Mouse (Mus musculus): Measurements from ENCODE around the gene Capns1. TPM values are rescaled to one million over a fixed set of nuclear protein-coding genes. Genes with fewer than 3 reads are reported as not detected.

The Capns1 gene
- polyA plus RNA-seq, 1 experiment from 2014 or later, result 94.5 TPM

DNA sequence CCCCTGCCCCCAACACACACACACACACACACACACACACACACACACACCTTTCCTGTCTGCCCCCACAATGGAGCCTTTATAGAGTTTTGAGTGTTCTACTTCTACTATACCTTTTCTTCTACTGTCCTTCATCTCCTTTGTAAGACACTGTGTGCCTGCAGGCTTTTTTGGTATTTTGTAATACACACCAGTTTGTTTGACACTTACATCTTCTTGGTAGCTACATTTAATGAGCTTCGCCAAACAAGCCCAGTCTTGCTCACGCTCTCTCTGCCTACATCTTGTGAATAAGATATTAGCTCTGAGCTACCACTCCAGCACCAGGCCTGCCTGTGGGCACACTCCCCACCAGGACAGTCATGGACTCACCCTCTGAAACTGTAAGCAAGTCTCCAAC lies 33.9 kb downstream of the Capns1 start:
- DNase-seq (ENCODE audit: low spot score) (no peak), ATAC-seq (ENCODE audit: low FRiP score, low TSS enrichment) (no peak)
- H3K27me3 ChIP-seq (ENCODE audit: control insufficient read depth, insufficient read depth, low read length), result no peaks in the 10 kb centered on the region
- 99% methylated on average over 2 of the region's 2 CpGs for WGBS
- H3K9ac ChIP-seq (ENCODE audit: low read length), result no peak overlapping the region
- H3K9me3 ChIP-seq (ENCODE audit: control insufficient read depth, low read length), result peaks cover 10% of the 10 kb centered on the region; the same call in 1 of the 2 replicates
- peaks cover 31% of the 10 kb centered on the region for H3K36me3 ChIP-seq (ENCODE audit: control insufficient read depth, insufficient read depth, low read length)
- H3K27ac ChIP-seq (replicated peaks), result no peak overlapping the region
- no peak overlapping the region for H3K4me2 ChIP-seq (replicated peaks; ENCODE audit: low read depth)
- TF ChIP-seq EP300 (optimal IDR thresholded peaks at IDR 0.05) (no peak), CTCF (IDR thresholded peaks at IDR 0.05; ENCODE audit: low read depth) (no peak)
- no peak overlapping the region for H3K4me3 ChIP-seq (ENCODE audit: low read depth, low read length)
- H3K4me1 ChIP-seq (replicated peaks; ENCODE audit: control insufficient read depth, insufficient read depth), result no peaks in the 10 kb centered on the region

DNA sequence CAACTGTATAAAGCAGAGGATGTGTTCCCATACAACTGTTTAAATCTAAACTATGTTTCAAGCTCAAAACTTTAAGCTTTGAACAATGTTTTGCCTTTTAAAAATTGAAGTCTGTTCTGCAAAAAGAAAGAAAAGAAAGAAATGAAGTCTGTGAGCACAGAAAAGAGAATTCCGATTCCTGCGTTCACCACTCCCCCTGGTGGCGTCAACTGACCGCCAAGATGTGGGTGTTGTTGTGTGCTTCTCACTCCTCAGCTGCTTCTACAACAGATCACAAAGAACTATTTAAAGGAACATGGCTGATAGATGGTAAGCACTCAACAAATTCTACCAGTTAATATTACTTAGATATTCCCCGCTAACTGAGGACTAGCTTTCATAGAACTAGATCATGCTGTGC lies 35.5 kb downstream of the Capns1 start:
- H3K27ac ChIP-seq (replicated peaks), result no peak overlapping the region
- H3K4me3 ChIP-seq (ENCODE audit: low read depth, low read length), result no peak overlapping the region
- WGBS, result 96% methylated on average over 5 of the region's 5 CpGs
- no peaks in the 10 kb centered on the region for H3K4me1 ChIP-seq (replicated peaks; ENCODE audit: control insufficient read depth, insufficient read depth)
- no peak for ATAC-seq (ENCODE audit: low FRiP score, low TSS enrichment)
- H3K27me3 ChIP-seq (ENCODE audit: control insufficient read depth, insufficient read depth, low read length), result no peaks in the 10 kb centered on the region
- H3K9me3 ChIP-seq (ENCODE audit: control insufficient read depth, low read length), result peaks cover 10% of the 10 kb centered on the region; the same call in 1 of the 2 replicates
- DNase-seq (ENCODE audit: low spot score), result no peak
- TF ChIP-seq EP300 (optimal IDR thresholded peaks at IDR 0.05) (no peak), CTCF (IDR thresholded peaks at IDR 0.05; ENCODE audit: low read depth) (peak; percentile 8; the same call in 1 of the 2 replicates)
- H3K9ac ChIP-seq (ENCODE audit: low read length), result no peak overlapping the region
- H3K36me3 ChIP-seq (ENCODE audit: control insufficient read depth, insufficient read depth, low read length), result peaks cover 42% of the 10 kb centered on the region
- H3K4me2 ChIP-seq (replicated peaks; ENCODE audit: low read depth), result no peak overlapping the region

DNA sequence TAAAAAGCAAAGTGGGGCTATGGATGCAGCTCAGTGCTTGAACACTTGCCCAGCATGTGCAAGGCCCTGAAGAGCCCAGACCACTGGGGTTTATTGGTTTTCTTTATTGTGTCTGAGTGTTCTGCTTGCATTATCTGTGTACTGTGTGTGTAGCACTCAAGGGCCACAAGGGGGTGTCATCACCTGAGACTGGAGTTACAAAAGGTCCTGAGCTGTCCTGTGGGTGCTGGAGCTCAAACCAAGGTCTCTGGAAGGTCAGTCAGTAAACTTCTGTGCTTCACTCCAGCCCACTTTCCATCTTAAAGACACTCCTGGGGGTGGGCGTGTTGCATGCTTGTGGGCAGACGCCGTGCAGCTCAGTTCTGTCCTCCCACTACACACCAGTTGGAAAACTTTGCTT lies 43.1 kb downstream of the Capns1 start:
- 100% methylated on average over 3 of the region's 3 CpGs for WGBS
- H3K36me3 ChIP-seq (ENCODE audit: control insufficient read depth, insufficient read depth, low read length), result peaks cover 16% of the 10 kb centered on the region
- ATAC-seq (ENCODE audit: low FRiP score, low TSS enrichment) (no peak), DNase-seq (ENCODE audit: low spot score) (no peak)
- no peak overlapping the region for H3K27ac ChIP-seq (replicated peaks)
- H3K9me3 ChIP-seq (ENCODE audit: control insufficient read depth, low read length), result peaks cover 19% of the 10 kb centered on the region
- no peak for TF ChIP-seq CTCF (IDR thresholded peaks at IDR 0.05; ENCODE audit: low read depth)
- TF ChIP-seq EP300 (optimal IDR thresholded peaks at IDR 0.05), result no peak
- no peaks in the 10 kb centered on the region for H3K4me1 ChIP-seq (replicated peaks; ENCODE audit: control insufficient read depth, insufficient read depth)
- H3K27me3 ChIP-seq (ENCODE audit: control insufficient read depth, insufficient read depth, low read length), result no peaks in the 10 kb centered on the region
- H3K9ac ChIP-seq (ENCODE audit: low read length), result no peak overlapping the region
- no peak overlapping the region for H3K4me2 ChIP-seq (replicated peaks; ENCODE audit: low read depth)
- no peak overlapping the region for H3K4me3 ChIP-seq (ENCODE audit: low read depth, low read length)

DNA sequence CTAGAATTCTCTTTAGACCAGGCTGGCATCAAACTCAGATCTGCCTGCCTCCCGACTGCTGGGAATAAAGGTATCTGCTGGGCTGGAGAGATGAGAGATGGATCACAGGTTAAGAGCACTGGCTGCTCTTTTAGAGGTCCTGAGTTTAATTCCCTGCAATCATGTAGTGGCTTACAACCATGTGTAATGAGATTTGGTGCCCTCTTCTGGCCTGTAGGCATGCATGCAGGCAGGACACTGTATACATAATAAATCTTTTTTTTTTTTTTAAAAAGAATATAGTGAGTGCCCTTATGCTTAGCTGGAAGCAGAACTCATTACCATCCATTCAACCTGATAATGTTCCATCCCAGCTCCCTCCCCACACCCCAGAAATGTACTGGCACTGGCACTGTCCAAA lies 44.6 kb downstream of the Capns1 start:
- Histone ChIP-seq H3K4me2 (replicated peaks; ENCODE audit: low read depth) (no peak overlapping the region), H3K27me3 (ENCODE audit: control insufficient read depth, insufficient read depth, low read length) (no peaks in the 10 kb centered on the region), H3K4me1 (replicated peaks; ENCODE audit: control insufficient read depth, insufficient read depth) (no peaks in the 10 kb centered on the region), H3K4me3 (ENCODE audit: low read depth, low read length) (no peak overlapping the region), H3K27ac (replicated peaks) (no peak overlapping the region), H3K36me3 (ENCODE audit: control insufficient read depth, insufficient read depth, low read length) (peaks cover 6% of the 10 kb centered on the region), H3K9me3 (ENCODE audit: control insufficient read depth, low read length) (peaks cover 20% of the 10 kb centered on the region), H3K9ac (ENCODE audit: low read length) (no peak overlapping the region)
- DNase-seq (ENCODE audit: low spot score) (no peak), ATAC-seq (ENCODE audit: low FRiP score, low TSS enrichment) (no peak)
- 96% methylated on average over 1 of the region's 1 CpGs for WGBS
- 0 out of 2 replicates have a peak, but pooled peaks have one; percentile 11 for TF ChIP-seq CTCF (IDR thresholded peaks at IDR 0.05; ENCODE audit: low read depth)
- TF ChIP-seq EP300 (optimal IDR thresholded peaks at IDR 0.05), result no peak

DNA sequence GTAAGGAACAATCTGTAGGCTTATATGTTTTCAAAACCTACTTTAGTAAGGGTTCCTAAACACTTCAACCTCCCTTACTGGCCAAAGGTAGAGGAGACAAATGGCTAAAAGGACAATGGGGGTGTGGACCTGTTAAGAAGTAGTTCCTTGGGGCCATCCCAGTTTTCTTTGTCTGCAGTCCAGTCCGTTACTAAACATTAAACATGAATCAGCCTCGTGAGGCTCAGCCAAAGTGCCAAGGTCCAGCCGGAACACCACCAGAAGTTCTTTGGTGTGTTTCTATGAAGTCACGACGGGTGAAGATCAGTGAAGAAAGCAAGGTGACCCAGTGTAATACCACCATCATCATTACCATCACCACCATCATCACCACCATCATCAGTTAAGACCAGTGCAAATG lies 51.6 kb downstream of the Capns1 start:
- ATAC-seq (ENCODE audit: low FRiP score, low TSS enrichment), result no peak

DNA sequence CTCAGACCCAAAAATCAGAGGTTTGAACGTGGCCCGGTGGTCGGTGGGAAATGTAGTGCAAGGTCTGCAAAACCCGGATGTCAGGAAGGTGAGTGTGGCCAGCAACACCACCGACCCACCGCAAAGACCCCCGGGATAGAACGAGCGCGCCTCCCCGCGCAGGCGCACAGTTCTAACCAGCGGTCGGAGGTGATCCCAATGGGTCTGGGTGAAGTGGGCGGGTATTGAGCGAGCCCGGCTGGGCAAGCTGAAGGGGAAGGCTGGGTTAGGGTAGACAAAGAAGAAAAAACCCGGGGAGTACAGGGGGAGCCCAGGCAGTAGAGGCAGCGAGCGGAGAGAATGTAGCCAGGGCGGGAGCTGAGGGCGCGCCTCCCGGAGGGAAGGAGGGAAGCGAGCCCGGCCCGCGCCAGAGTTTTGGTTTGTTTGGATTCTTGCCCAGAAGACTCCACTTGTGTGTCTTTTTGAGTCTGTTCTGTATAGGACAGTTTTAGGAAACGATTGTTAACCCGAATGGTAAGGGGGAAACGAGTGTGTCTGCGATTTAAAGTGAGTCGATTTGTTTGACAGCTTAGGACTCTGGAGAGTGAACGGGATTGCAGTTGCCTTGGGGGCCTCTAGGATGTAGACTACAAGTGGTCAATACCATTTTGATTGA lies 54.9 kb downstream of the Capns1 start:
- H3K9ac ChIP-seq (ENCODE audit: low read length), result peak overlapping the region; percentile 59
- WGBS, result 3% methylated on average over 35 of the region's 35 CpGs
- H3K4me2 ChIP-seq (replicated peaks; ENCODE audit: low read depth), result peak overlapping the region; percentile 67
- peak; percentile 71 for DNase-seq (ENCODE audit: low spot score)
- 0 out of 2 replicates have a peak, but pooled peaks have one; percentile 3 for TF ChIP-seq CTCF (IDR thresholded peaks at IDR 0.05; ENCODE audit: low read depth)
- TF ChIP-seq EP300 (optimal IDR thresholded peaks at IDR 0.05), result no peak
- ATAC-seq (ENCODE audit: low FRiP score, low TSS enrichment), result peak; percentile 87
- H3K36me3 ChIP-seq (ENCODE audit: control insufficient read depth, insufficient read depth, low read length), result no peaks in the 10 kb centered on the region
- no peaks in the 10 kb centered on the region for H3K4me1 ChIP-seq (replicated peaks; ENCODE audit: control insufficient read depth, insufficient read depth)
- no peaks in the 10 kb centered on the region for H3K27me3 ChIP-seq (ENCODE audit: control insufficient read depth, insufficient read depth, low read length)
- H3K27ac ChIP-seq (replicated peaks), result peak overlapping the region; percentile 49
- H3K4me3 ChIP-seq (ENCODE audit: low read depth, low read length), result peak overlapping the region; percentile 51
- no peaks in the 10 kb centered on the region for H3K9me3 ChIP-seq (ENCODE audit: control insufficient read depth, low read length)

More for the DNA sequence above, 51.6 kb downstream of the Capns1 start:
- 96% methylated on average over 5 of the region's 5 CpGs for WGBS
- no peaks in the 10 kb centered on the region for H3K4me1 ChIP-seq (replicated peaks; ENCODE audit: control insufficient read depth, insufficient read depth)
- H3K36me3 ChIP-seq (ENCODE audit: control insufficient read depth, insufficient read depth, low read length), result no peaks in the 10 kb centered on the region
- H3K4me2 ChIP-seq (replicated peaks; ENCODE audit: low read depth), result no peak overlapping the region
- H3K9ac ChIP-seq (ENCODE audit: low read length), result no peak overlapping the region
- no peak overlapping the region for H3K4me3 ChIP-seq (ENCODE audit: low read depth, low read length)
- H3K9me3 ChIP-seq (ENCODE audit: control insufficient read depth, low read length), result peaks cover 8% of the 10 kb centered on the region; the same call in 1 of the 2 replicates
- H3K27ac ChIP-seq (replicated peaks), result no peak overlapping the region
- DNase-seq (ENCODE audit: low spot score), result no peak
- TF ChIP-seq CTCF (IDR thresholded peaks at IDR 0.05; ENCODE audit: low read depth) (no peak), EP300 (optimal IDR thresholded peaks at IDR 0.05) (no peak)
- no peaks in the 10 kb centered on the region for H3K27me3 ChIP-seq (ENCODE audit: control insufficient read depth, insufficient read depth, low read length)

All from stomach, postnatal 0 days (tissue).